Mouse (Mus musculus) small intestine, adult 2 months (tissue): Measurements from ENCODE around the gene Coa4.

Experiments used
- CTCF ChIP-seq: fragments of 200-500 bp; IDR thresholded peaks from 2 replicates; pipeline ENCODE4 v1.5.1; 2012; ENCODE audit warnings: low read depth, mild to moderate bottlenecking, control low read depth, inconsistent platforms, low read length, moderate library complexity, mixed read lengths; ENCODE audit not compliant: insufficient replicate concordance, insufficient read length; ENCODE audit errors: extremely low read depth
- POLR2A ChIP-seq: fragments of 200-500 bp; IDR thresholded peaks from 2 replicates; pipeline ENCODE4 v1.6.1; 2012; ENCODE audit warnings: low read depth, mild to moderate bottlenecking, control low read depth, inconsistent platforms, low read length, moderate library complexity

DNA sequence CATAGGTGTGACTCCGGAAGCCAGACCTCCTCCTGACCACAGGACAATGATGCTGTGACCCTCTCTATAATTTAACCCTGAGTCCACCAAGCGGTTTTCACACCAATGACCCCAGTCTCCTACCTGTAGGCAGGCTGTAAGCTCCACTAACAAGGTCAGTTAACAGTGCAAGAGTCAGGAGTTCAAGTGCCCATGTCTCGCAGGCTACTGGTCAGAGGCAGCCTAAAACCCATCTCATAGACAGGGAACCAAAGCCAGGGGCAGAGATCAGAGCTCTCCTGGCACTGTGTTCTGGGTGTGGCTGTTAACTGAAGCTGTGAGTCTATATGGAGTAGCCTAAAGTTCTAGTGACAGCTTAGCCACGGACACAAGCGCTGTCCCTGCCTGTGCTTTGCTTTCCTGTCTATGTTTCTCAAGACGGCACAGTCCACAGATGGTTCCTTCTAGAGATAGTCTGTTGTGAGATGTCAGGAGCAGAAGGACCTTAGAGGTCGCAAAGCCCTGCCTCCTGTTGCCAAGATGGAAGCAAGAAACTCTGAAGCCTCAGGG lies 34.4 kb upstream of the Coa4 start:
- TF ChIP-seq POLR2A, result no peak
- TF ChIP-seq CTCF, result no peak
